Mouse (Mus musculus): ENCODE results near the gene Vps37c.

Vps37c gene

GRCm38 (mm10) chr19:10740641-10741440 is 52.3 kb downstream of the Vps37c start:
- no peak for DNase-seq (ENCODE audit: low spot score)

- no peak for DNase-seq (ENCODE audit: low spot score)
Observed at GRCm38 (mm10) chr19:10742145-10742544, 53.6 kb downstream of the Vps37c start.

- no peak for DNase-seq (ENCODE audit: low spot score)
Observed at GRCm38 (mm10) chr19:10742565-10742964, 54.0 kb downstream of the Vps37c start.

DNA sequence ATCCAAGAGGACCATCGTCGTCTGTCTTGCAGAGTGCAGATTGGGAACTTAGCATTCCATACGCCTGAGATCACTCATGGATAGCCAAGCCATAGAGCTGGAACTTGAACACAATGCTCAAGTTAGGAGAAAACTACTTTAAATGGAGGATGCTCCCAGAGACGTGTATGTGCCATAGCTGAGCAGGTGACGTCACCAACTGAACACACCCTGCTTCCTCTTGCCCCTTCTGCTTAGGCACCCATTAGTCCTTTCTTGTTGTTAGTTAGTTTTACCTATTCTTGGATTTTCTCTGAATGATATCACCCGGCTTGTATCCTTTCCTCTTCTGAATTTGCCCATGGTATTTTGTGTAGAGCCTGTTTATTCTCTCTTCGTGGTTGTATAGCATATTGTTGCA is 58.6 kb downstream of the Vps37c start:
- DNase-seq (ENCODE audit: low spot score): no peak

- DNase-seq (ENCODE audit: low spot score): no peak
Observed at GRCm38 (mm10) chr19:10747718-10748117, 59.2 kb downstream of the Vps37c start.

GRCm38 (mm10) chr19:10748401-10749102 is 60.0 kb downstream of the Vps37c start:
- DNase-seq (ENCODE audit: low spot score): no peak

- DNase-seq (ENCODE audit: low spot score): no peak
Observed at GRCm38 (mm10) chr19:10749295-10749694, 60.8 kb downstream of the Vps37c start.

DNA sequence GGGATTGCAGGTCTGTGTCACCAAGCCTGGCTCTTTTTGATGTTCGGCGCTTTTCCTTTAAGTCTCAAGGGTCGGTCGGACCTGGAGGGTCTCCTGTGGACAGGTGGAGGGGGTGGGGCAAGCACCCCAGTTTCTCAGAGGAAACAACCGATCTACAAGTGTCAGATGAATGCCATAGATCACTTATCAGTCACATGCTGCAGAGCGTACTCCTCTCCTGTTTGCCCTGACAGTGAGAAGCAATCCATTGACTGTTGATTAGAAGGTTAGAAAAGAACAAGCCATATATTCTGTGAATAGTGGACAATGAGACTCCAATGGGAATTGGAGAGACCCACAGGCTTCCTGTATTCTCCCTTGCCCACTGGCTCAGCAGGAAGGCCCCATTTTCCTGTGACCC is 61.6 kb downstream of the Vps37c start:
- no peak for DNase-seq (ENCODE audit: low spot score)

DNA sequence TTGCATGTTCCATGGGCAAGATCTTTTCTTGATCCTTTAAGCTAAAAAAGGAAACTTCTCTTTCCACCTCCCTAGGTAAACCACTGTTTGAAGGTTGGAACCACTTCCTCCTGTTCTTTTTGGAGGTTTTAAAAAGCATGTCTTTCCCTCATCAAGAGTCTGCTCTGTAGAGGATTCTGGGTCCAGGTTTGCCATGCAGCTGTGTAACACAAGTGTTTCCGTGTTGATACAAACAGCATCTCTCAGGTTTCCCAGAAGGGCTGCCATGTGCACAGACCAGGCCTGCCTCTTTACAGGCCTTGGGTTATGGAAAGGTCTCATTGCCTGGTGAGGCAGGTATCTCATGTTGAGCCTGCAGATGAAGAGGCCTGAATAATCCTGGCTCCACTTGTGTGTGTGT is 63.1 kb downstream of the Vps37c start:
- no peak for DNase-seq (ENCODE audit: low spot score)

GRCm38 (mm10) chr19:10752106-10752505 is 63.6 kb downstream of the Vps37c start:
- DNase-seq (ENCODE audit: low spot score): no peak

- DNase-seq (ENCODE audit: low spot score): no peak
Observed at GRCm38 (mm10) chr19:10752646-10753045, 64.1 kb downstream of the Vps37c start.

- DNase-seq (ENCODE audit: low spot score): no peak
Observed at GRCm38 (mm10) chr19:10757125-10757524, 68.6 kb downstream of the Vps37c start.

DNA sequence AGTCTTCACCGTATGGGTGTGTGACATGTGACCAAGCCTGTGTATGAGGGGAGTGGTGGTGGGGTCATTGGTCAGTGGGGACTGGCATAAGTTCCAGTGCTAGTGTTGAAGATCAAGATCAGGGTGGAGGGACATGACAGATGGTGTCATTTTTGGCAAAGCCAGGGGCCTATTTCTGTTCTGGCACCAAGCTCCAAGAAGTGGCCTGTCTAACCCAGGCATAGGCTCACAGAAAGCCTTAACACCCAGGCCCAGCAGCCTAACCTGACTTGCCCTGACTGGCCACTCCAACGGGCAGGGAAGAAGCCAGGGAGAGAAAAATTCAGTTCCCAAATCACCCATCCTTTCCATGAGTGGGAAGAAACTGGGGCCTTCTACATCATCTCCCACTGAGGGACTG is 69.0 kb downstream of the Vps37c start:
- DNase-seq (ENCODE audit: low spot score): no peak

DNA sequence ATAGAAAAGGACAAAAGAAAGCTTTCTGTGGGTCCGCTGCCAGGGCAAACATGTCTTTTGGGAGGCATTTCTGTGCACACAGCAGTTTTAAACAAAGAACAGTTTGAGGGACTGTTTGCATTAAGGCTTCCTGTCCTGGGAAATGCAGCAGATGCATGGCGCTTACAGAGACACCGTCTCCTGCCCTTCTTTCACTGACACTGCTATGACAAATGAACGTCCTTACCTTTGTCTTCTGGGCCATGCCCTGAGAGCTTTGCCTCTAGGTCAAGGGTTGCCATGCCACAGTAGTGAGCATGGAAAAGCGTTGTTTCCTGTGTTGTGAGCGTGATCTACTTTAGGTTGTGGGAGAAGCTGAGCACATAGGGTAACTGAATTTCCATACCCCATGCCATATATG is 70.2 kb downstream of the Vps37c start:
- no peak for DNase-seq (ENCODE audit: low spot score)

DNA sequence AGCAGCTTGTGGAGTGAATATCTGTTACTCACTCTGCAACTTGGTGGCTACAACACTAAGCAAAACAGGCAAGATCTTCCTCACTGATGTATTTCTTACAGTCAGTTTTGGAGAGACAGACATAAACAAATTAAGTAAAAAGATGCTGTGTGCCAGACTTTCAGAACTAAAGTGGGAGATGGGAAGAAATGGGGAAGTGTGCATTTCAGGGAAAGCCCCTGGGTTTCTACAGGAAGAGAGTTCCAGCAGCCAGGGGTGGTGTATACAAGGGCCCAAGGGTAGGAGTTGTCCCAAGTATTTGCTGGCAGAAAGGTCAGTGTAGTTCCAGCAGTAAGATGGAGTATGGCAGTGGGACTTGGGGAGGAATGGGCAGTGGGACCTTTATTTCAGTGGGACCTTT is 71.0 kb downstream of the Vps37c start:
- no peak for DNase-seq (ENCODE audit: low spot score)

DNA sequence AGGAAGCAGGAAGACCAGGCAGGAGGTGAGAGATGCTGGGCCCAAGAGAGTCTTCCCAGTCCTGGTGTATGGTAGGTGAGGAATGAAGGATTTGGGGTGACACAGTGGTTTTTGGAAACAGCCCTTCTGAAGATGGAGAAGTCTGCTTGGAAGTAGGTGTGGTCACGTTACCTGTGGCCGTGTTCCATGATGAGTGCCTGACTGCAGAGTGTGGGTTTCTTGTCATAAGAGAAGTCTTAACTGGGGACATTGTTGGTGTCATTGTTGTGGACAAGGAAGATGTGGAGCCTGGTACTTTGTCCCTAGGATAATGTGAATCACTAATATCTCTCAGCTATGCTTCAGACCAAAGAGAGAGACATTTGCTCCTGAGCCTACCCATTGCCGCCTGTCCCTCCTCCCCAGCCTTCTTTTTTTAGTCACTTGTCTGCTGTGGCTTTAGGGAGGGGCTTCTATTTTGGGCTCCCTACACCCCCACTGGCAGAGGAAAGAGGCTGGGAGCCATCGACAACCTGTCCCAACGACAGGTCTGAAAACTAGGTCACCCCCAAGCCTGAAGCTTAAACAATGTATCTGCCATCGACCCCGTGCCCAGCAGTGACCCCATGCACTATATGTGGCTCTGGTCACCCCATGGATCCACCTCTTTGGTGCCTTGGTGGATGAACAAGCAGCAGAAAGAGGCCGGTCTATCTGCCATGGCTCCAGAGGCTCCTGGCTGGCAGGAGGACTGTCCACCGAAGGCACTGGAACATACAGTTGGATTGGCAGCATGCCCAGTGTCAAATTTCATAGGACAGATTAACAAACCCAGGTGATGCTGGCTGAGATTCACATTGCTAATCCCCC is 71.7 kb downstream of the Vps37c start:
- DNase-seq (ENCODE audit: low spot score): no peak

DNA sequence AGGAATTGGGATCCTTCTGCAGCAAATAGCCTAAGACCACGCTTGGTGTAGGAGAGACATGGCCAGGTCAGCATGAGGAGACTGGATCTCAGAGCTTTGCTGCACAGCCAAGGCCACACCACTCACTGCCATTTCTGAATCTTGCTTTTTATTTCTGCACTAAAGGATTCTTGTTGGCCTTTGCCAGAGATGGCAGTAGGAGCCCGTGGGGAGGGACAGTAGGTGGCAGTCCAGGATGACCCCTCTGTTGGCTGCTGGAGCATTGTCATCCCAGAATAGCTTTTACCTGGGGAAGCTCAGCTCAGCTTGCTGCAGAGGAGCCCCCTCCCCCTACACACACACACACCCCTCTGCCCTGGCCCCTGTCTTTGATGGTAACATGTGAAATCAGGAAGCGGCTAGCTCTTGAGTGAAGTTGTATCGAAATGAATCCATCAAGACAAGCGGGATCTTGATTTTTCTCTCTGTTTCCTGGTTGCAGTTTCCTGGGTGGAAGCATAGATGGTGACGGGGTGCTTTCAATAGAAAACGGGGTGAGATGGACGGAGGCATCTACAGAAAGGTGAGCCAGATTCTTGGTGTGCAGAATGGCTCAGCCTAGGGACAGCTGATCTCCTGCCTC is 73.4 kb downstream of the Vps37c start:
- DNase-seq (ENCODE audit: low spot score): no peak

GRCm38 (mm10) chr19:10762468-10762867 is 73.9 kb downstream of the Vps37c start:
- DNase-seq (ENCODE audit: low spot score): no peak

GRCm38 (mm10) chr19:10763381-10764031 is 75.0 kb downstream of the Vps37c start:
- DNase-seq (ENCODE audit: low spot score): no peak

Measured in testis, postnatal 10 days (tissue).